Mouse (Mus musculus) stomach, embryonic 14.5 days (tissue): ENCODE data around the gene Nid1. TPM values are rescaled to one million over a fixed set of nuclear protein-coding genes. Genes with fewer than 3 reads are reported as not detected.
"Not testable (repeated sequence)": the region's sequence is repeated elsewhere in the genome, so short reads cannot be mapped to it uniquely, and the experiment has no call there.

Source experiments
- ATAC-seq: fragments of 200-750 bp; cut with Nextera tagmentation; 2 replicates; pipeline ENCODE4 v1.8.0; 2017; ENCODE audit warnings: low read depth, moderate TSS enrichment; ENCODE audit not compliant: insufficient number of reproducible peaks, insufficient read depth, low FRiP score
- H3K27ac ChIP-seq: fragments of 300-500 bp; sonication (generic); 2 replicates; pipeline ENCODE4 v1.5.1; 2014; ENCODE audit warnings: mild to moderate bottlenecking, low read length, moderate library complexity, mixed read lengths
- H3K27me3 ChIP-seq: fragments of 300-500 bp; sonication (generic); 2 replicates; pipeline ENCODE4 v1.6.1; 2014; ENCODE audit warnings: low read length, control low read depth, mixed read lengths; ENCODE audit not compliant: control insufficient read depth, insufficient read depth
- H3K36me3 ChIP-seq: fragments of 300-500 bp; sonication (generic); 2 replicates; pipeline ENCODE4 v1.6.1; 2014; ENCODE audit warnings: mild to moderate bottlenecking, control low read depth, low read length, moderate library complexity, mixed read lengths; ENCODE audit not compliant: control insufficient read depth, insufficient read depth
- H3K4me1 ChIP-seq: fragments of 300-500 bp; sonication (generic); 2 replicates; pipeline ENCODE4 v1.6.1; 2014; ENCODE audit warnings: low read length, control low read depth, mixed read lengths; ENCODE audit not compliant: control insufficient read depth, insufficient read depth
- H3K4me2 ChIP-seq: fragments of 300-500 bp; sonication (generic); replicated peaks from 2 replicates; pipeline ENCODE4 v1.6.1; 2014; ENCODE audit warnings: low read depth, low read length, control low read depth
- H3K4me3 ChIP-seq: fragments of 300-500 bp; sonication (generic); 2 replicates; pipeline ENCODE4 v1.5.1; 2014; ENCODE audit warnings: low read depth, low read length, control low read depth
- H3K9ac ChIP-seq: fragments of 300-500 bp; sonication (generic); replicated peaks from 2 replicates; pipeline ENCODE4 v1.6.1; 2014; ENCODE audit warnings: low read depth, mild to moderate bottlenecking, control low read depth, low read length, moderate library complexity, mixed read lengths
- H3K9me3 ChIP-seq: fragments of 300-500 bp; sonication (generic); 2 replicates; pipeline ENCODE4 v1.6.1; 2016; ENCODE audit warnings: low read depth, low read length, control low read depth; ENCODE audit not compliant: control insufficient read depth
- WGBS: fragments of 180-500 bp; shearing (Covaris S2); extraction: QIAGEN DNeasy Blood & Tissue Kit; methylation state at CpG from one replicate; pipeline ENCODE4 v1.1.7; 2014; 5-methylcytosine and 5-hydroxymethylcytosine counted together
- polyA plus RNA-seq: library from polyadenylated mRNA; unstranded; fragments of >200 nt; fragmentation: Nextera tagmentation; extraction: Ambion mirVana; gene quantifications from 2 replicates; pipeline ENCODE4 v1.2.1, GENCODE M21; 2014

Gene Nid1
- polyA plus RNA-seq, 1 experiment from 2014 or later, result 87.6 TPM

- ATAC-seq, result no peak
- no peaks in the 10 kb centered on the region for H3K4me1 ChIP-seq
- H3K27me3 ChIP-seq, result no peaks in the 10 kb centered on the region
- 57% methylated on average over 11 of the region's 11 CpGs for WGBS
- H3K9ac ChIP-seq, result no peak overlapping the region
- H3K36me3 ChIP-seq, result no peaks in the 10 kb centered on the region
- H3K4me2 ChIP-seq, result no peak overlapping the region
- H3K9me3 ChIP-seq, result no peaks in the 10 kb centered on the region
- no peak overlapping the region for H3K27ac ChIP-seq
- no peak overlapping the region for H3K4me3 ChIP-seq
These were observed 91.8 kb downstream of the Nid1 start for GRCm38 (mm10) chr13:13529115-13529542.

- no peak overlapping the region for H3K9ac ChIP-seq
- no peak overlapping the region for H3K27ac ChIP-seq
- no peaks in the 10 kb centered on the region for H3K9me3 ChIP-seq
- H3K4me2 ChIP-seq, result no peak overlapping the region
- H3K27me3 ChIP-seq, result no peaks in the 10 kb centered on the region
- H3K4me1 ChIP-seq, result 0 out of 2 replicates have a peak, but pooled peaks cover 3% of the 10 kb centered on the region
- H3K4me3 ChIP-seq, result no peak overlapping the region
- no peak for ATAC-seq
- no peaks in the 10 kb centered on the region for H3K36me3 ChIP-seq
- 93% methylated on average over 4 of the region's 4 CpGs for WGBS
These were observed 93.6 kb downstream of the Nid1 start for GRCm38 (mm10) chr13:13530913-13531312.

GRCm38 (mm10) chr13:13531923-13532322, 94.6 kb downstream of the Nid1 start:
- Histone ChIP-seq H3K36me3 (no peaks in the 10 kb centered on the region), H3K27ac (no peak overlapping the region), H3K4me1 (0 out of 2 replicates have a peak, but pooled peaks cover 3% of the 10 kb centered on the region), H3K27me3 (no peaks in the 10 kb centered on the region), H3K9me3 (no peaks in the 10 kb centered on the region), H3K9ac (no peak overlapping the region), H3K4me2 (no peak overlapping the region), H3K4me3 (no peak overlapping the region)
- no peak for ATAC-seq
- 89% methylated on average over 7 of the region's 7 CpGs for WGBS

GRCm38 (mm10) chr13:13536555-13536954, 99.2 kb downstream of the Nid1 start:
- 78% methylated on average over 2 of the region's 2 CpGs for WGBS
- Histone ChIP-seq H3K9me3 (no peaks in the 10 kb centered on the region), H3K9ac (no peak overlapping the region), H3K27ac (no peak overlapping the region), H3K4me2 (no peak overlapping the region), H3K36me3 (no peaks in the 10 kb centered on the region), H3K4me1 (0 out of 2 replicates have a peak, but pooled peaks cover 3% of the 10 kb centered on the region), H3K4me3 (no peak overlapping the region), H3K27me3 (no peaks in the 10 kb centered on the region)
- ATAC-seq, result no peak

GRCm38 (mm10) chr13:13537272-13538015, 100.1 kb downstream of the Nid1 start:
- Histone ChIP-seq H3K9ac (no peak overlapping the region), H3K4me2 (no peak overlapping the region), H3K36me3 (no peaks in the 10 kb centered on the region), H3K27me3 (no peaks in the 10 kb centered on the region), H3K4me3 (no peak overlapping the region), H3K9me3 (no peaks in the 10 kb centered on the region), H3K4me1 (0 out of 2 replicates have a peak, but pooled peaks cover 3% of the 10 kb centered on the region), H3K27ac (no peak overlapping the region)
- 70% methylated on average over 2 of the region's 2 CpGs for WGBS
- no peak for ATAC-seq

- no peaks in the 10 kb centered on the region for H3K36me3 ChIP-seq
- H3K4me1 ChIP-seq, result 0 out of 2 replicates have a peak, but pooled peaks cover 3% of the 10 kb centered on the region
- H3K27ac ChIP-seq, result no peak overlapping the region
- no peaks in the 10 kb centered on the region for H3K27me3 ChIP-seq
- 0 out of 2 replicates have a peak, but pooled peaks have one; percentile 58 for ATAC-seq
- H3K4me2 ChIP-seq, result no peak overlapping the region
- no peak overlapping the region for H3K4me3 ChIP-seq
- 26% methylated on average over 4 of the region's 4 CpGs for WGBS
- H3K9me3 ChIP-seq, result no peaks in the 10 kb centered on the region
- H3K9ac ChIP-seq, result no peak overlapping the region
These were observed 101.4 kb downstream of the Nid1 start for GRCm38 (mm10) chr13:13538585-13539300.

GRCm38 (mm10) chr13:13543073-13543472, 105.7 kb downstream of the Nid1 start:
- H3K27ac ChIP-seq, H3K4me2 ChIP-seq, H3K4me3 ChIP-seq, H3K36me3 ChIP-seq, H3K27me3 ChIP-seq, ATAC-seq, H3K9me3 ChIP-seq, H3K9ac ChIP-seq, H3K4me1 ChIP-seq: not testable (repeated sequence)
- WGBS, result 91% methylated on average over 10 of the region's 10 CpGs

- ATAC-seq, result no peak
These were observed 109.4 kb downstream of the Nid1 start for GRCm38 (mm10) chr13:13546792-13547191.

More at GRCm38 (mm10) chr13:13546792-13547191, 109.4 kb downstream of the Nid1 start:
- H3K27ac ChIP-seq, result no peak overlapping the region
- 64% methylated on average over 3 of the region's 3 CpGs for WGBS
- H3K27me3 ChIP-seq, result no peaks in the 10 kb centered on the region
- no peaks in the 10 kb centered on the region for H3K36me3 ChIP-seq
- no peaks in the 10 kb centered on the region; the same call in 1 of the 2 replicates for H3K4me1 ChIP-seq
- H3K9ac ChIP-seq, result no peak overlapping the region
- H3K4me3 ChIP-seq, result no peak overlapping the region
- H3K4me2 ChIP-seq, result no peak overlapping the region
- no peaks in the 10 kb centered on the region for H3K9me3 ChIP-seq
